Mouse (Mus musculus) kidney, adult 8-10 months (tissue): ENCODE measurements at regions not wholly inside any gene's neighbourhood (a gene's known extent, or its start where the extent isn't known, plus 50 kb on each side); places are given as distances from the start of the nearest gene placed in this dataset.
A peak's percentile ranks its signal among the peaks of the same experiment; 100 is the strongest.

Experiments used
- DNase-seq, 2 experiments: peaks; one replicate each; pipeline ENCODE4 v3.0.0; 2022

DNA sequence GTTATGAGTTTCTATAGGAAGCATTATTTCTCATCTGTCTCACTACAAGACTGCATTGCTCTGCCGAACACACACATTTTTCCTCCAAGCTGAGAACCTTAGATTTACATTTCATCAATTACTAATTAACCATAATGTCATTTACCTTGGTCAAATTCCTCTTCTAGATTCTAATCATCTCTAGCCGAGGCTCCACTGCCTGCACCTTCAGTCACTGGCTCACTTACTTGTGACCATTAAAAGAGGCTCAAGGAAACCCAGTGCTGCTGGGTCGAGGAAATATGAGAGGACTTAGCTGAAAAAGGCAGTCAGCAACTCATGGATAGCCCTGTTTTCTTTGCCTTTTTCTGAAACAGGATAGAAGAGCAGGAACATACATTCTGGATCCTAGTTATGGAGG lies 103.4 kb upstream of the Cited2 start:
- peak in 1 of 2 experiments; percentile 36 for DNase-seq

DNA sequence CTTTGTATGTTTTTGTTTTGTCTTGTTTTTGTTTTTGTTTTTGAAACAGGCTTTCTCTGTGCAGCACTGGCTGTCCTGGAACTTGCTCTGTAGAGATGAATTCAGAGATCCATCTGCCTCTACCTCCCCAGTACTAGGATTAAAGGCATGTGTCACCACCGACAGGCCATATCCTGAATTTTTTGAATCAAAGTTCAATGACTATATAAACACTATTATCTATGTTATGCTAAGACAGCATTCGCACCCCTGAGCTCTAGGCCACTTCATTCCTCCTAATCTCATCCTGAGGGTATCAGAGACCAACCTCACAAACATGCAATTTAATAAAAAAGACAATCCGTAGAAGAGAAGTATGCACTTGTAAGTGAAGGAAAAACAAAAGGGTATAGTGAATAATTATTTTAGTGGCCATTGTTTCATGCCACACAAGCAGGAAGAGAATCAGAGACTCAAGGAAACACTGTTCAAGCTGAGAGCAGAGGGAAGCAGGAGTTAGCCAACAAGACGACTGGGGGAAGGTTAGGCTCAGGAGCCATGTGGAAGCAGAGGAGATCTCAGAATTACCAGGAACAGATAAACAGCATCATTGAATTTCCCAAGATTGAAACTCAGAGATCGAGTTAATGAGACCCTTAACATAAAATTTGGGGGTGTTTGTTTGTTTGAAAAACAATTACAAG lies 101.2 kb upstream of the Cited2 start:
- no peak for DNase-seq

- DNase-seq, result no peak
These were observed 100.2 kb upstream of the Cited2 start for GRCm38 (mm10) chr10:17622802-17623201.

GRCm38 (mm10) chr10:17629709-17630108 lies 93.3 kb upstream of the Cited2 start:
- no peak for DNase-seq

DNA sequence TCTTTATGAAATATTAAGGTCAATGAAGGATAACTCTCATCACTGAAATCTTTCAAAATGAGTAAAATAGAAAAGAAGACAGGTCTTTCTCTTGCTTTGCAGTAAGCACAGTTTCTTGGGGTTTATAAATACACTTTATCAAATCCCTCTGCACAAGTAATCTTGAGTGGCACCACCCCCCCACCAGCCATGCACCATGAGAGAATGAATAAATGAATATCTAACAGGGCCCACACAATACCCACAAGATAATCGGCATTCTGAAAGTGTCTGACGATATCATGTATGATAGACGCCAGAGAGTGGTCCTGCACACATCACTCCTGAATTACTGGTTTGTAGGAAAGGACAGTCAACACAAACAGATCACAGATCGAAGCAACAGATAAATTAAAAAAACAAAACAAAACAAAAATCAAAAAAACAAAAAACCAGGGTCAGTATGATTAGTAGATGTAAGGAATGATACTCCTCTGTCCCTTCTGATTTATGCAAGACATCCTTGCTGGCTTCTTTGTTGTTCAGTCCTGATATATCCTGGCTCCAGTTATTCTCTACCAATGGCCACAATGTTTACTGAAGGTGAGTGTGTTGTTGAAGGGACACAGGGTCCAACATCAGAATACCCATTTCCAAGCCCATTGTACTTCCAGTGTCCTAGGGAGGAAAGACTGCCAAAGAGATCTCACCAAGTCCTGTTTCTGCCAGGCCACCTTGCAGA lies 92.0 kb upstream of the Cited2 start:
- no peak for DNase-seq

GRCm38 (mm10) chr10:17631817-17632216 lies 91.2 kb upstream of the Cited2 start:
- DNase-seq, result peak; percentile 38 to 56

GRCm38 (mm10) chr10:17632959-17633674 lies 89.9 kb upstream of the Cited2 start:
- no peak for DNase-seq

DNA sequence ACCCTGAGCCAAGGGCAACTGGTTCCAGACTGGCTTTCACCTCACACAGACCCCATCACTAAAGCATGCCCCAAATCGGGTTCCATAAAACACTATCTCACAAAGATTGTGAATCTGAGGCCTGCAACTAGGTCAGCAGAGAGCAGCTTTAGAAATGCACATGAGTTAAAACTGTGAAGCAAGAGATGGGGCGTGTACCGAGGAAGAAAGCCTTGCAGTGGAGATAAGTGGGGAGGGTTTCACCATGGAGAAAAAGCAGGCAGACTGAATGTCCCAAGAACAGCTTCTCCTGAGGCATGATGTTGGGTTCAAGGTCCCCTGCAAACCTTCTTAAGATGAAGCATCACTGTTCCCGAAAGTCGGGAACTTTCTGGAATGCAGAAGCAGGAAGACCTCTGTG lies 77.7 kb upstream of the Cited2 start:
- DNase-seq, result no peak

- peak; percentile 66 to 74 for DNase-seq
These were observed 76.6 kb upstream of the Cited2 start for GRCm38 (mm10) chr10:17646391-17646790.

GRCm38 (mm10) chr10:17648077-17648476 lies 74.9 kb upstream of the Cited2 start:
- no peak for DNase-seq

DNA sequence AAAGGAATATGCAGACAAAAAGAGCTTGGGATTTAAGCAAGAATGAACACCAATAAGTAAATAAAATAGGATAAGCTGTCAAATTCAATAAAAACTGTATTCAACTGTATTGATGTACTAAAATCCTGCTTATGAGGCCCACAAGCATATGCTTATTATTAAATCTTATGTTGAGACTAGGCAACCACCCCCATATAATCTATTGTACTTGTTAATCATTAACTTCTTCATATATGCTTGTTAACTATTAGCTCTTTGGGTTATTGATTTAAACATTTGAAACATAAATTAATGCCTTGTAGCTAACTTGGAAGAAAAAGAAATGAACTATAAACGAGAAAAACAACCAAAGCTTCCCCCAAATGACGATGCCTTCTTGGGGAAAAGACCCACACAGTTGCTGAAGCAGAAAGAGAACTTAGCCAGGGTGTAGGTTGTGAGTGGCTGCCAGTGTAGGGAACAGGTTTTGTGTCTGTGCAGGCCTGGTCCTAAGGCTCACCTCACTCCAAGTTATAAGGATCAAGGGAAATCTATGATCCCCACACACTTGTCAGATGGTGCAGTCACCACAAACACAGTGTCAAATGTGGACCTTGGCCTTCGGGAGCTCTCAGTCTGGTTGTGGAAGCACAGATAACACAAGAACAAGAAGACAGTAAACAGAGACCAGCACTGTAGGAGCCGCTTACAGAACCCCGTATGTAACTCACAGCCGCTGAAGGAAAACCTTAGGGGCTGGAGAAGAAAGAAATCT lies 71.8 kb upstream of the Cited2 start:
- DNase-seq, result no peak

GRCm38 (mm10) chr10:17653325-17653724 lies 69.7 kb upstream of the Cited2 start:
- DNase-seq, result peak in 1 of 2 experiments; percentile 47

DNA sequence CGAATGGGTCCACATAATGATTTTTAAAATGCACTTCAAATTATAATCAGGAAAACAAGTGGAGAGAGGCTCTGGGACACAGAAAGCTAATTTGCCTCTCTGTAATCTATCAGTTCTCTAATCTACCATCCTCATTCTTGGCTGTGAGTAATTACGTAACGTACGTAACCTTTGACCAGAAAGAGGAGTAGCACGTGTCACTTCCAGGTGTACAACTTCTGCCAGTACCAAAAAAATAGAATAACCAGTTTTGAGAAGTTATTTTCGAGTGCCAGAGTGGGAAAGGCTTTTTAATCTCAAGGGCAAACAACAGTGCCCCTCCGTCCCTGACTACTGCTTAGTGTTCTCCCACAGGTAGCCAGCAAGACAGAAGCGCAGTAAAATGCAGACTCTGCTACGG lies 69.2 kb upstream of the Cited2 start:
- DNase-seq, result peak; percentile 46 to 47

- DNase-seq, result no peak
These were observed 68.6 kb upstream of the Cited2 start for GRCm38 (mm10) chr10:17654308-17654858.

- DNase-seq, result no peak
These were observed 67.5 kb upstream of the Cited2 start for GRCm38 (mm10) chr10:17655459-17656051.

DNA sequence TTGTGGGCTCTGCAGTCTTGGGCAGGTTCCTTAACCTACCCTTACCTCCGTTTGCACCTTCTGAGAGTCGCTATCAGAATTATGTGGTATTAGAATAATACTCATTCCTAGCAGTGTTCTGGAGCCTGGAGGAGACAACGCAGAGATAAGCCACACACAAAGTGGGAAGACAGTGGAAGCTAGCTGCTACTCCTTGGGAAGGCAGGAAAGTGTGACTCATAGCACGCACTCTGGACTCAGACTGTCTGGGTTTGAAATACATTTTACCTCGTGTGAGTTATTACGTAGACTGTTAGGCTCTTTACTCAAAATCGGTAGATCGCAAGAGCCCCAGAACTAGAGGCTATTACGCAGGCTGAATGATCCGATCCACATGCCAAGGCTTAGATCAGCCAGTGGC lies 66.7 kb upstream of the Cited2 start:
- DNase-seq, result no peak

- no peak for DNase-seq
These were observed 66.0 kb upstream of the Cited2 start for GRCm38 (mm10) chr10:17656872-17657482.

- no peak for DNase-seq
These were observed 63.4 kb upstream of the Cited2 start for GRCm38 (mm10) chr10:17659575-17659974.

GRCm38 (mm10) chr10:17660836-17661452 lies 62.1 kb upstream of the Cited2 start:
- DNase-seq, result no peak

DNA sequence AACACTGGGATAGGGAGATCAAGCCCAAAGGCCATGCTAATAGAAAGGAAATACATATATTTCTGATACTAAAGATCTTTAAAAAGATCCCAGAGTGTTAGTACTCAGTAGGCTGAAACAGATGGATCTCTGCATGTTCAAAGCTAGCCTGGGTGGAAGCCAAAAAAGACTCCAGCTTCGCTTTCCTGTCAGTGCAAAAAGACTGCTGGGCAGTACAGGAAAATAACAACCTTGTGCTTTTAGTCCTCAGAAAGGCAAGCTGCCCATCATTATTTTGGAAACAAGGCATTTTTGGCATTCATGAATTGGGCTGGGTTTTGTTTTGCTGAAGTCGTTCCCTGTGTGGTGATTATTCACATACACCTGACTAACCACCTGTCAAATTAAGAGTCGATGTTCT lies 56.9 kb upstream of the Cited2 start:
- DNase-seq, result no peak

DNA sequence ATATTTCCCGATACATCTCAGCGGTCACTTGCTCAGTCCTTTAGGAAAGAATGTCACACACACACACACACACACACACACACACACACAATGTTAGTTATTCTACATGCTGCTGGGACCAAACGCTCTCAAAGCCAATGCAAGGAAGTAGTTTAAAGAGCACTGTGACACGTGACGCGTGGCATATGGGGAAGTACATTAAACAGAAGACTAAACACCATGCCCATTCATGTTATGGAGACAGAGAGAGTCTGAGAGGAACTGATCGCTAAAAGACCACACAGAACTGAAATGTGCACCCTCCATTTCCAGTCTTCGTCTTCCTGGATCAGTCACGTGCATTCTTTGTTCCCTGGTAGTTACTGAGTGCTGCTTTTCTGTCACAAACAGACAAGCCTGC lies 53.6 kb upstream of the Cited2 start:
- no peak for DNase-seq
